8 mouse cellular contexts compared by ENCODE assay signal in genomic region chr5:129886271-129886670, GRCm38 (mm10). TPM values are rescaled to one million over a fixed set of nuclear protein-coding genes. Genes with fewer than 3 reads are reported as not detected.
DNase-seq lines count a peak whose midpoint lies in the region; ATAC-seq and TF ChIP-seq lines count a peak whose summit lies in the region.

No protein-coding gene starts in this region.

- TF ChIP-seq POLR2A in MEL (IDR thresholded peaks at IDR 0.05; ENCODE audit: control insufficient read depth in 1 of 2, insufficient read depth in 1 of 2, low read depth in 1 of 2, low read length in 2 of 2, poor library complexity in 1 of 2) = no peak

- WGBS in heart, embryonic 12.5 days = 25% methylated on average over 10 of the region's 10 CpGs
- WGBS in limb, embryonic 13.5 days = 38% methylated on average over 10 of the region's 10 CpGs
- 28% methylated on average over 10 of the region's 10 CpGs for WGBS in stomach, embryonic 14.5 days

- H3K4me3 ChIP-seq in heart, embryonic 12.5 days = peak overlapping the region; percentile 82
- peak overlapping the region; percentile 89 to 96 for H3K4me3 ChIP-seq in MEL (ENCODE audit: control insufficient read depth in 1 of 2, insufficient read depth in 1 of 2, low read depth in 2 of 2, low read length in 2 of 2)
- peak overlapping the region; percentile 73 for H3K4me3 ChIP-seq in erythroblast, embryonic 14.5 days (replicated peaks)
- H3K4me3 ChIP-seq in limb, embryonic 13.5 days = peak overlapping the region; percentile 91
- H3K4me3 ChIP-seq in stomach, embryonic 14.5 days (ENCODE audit: low read depth, low read length) = peak overlapping the region; percentile 59

- no peak for DNase-seq in heart, adult 8-10 months (ENCODE audit: low spot score)
- DNase-seq in MEL (ENCODE audit: low read depth, low spot score) = peak; percentile 81
- DNase-seq in layer of hippocampus, postnatal 36 days = no peak
- DNase-seq in lung, postnatal 4 days = no peak

- H3K9ac ChIP-seq in heart, embryonic 12.5 days = peak overlapping the region; percentile 93
- peak overlapping the region; percentile 84 for H3K9ac ChIP-seq in MEL (ENCODE audit: control insufficient read depth, low read depth, low read length, poor library complexity, severe bottlenecking)
- H3K9ac ChIP-seq in limb, embryonic 13.5 days = peak overlapping the region; percentile 92
- H3K9ac ChIP-seq in stomach, embryonic 14.5 days (replicated peaks; ENCODE audit: low read depth, low read length) = peak overlapping the region; percentile 66

- H3K9me3 ChIP-seq in heart, embryonic 12.5 days (replicated peaks) = no peaks in the 10 kb centered on the region
- no peaks in the 10 kb centered on the region for H3K9me3 ChIP-seq in MEL (replicated peaks; ENCODE audit: insufficient read depth, low read length)
- H3K9me3 ChIP-seq in erythroblast, embryonic 14.5 days (ENCODE audit: control insufficient read depth, low read length) = peaks cover 2% of the 10 kb centered on the region; the same call in 1 of the 2 replicates
- H3K9me3 ChIP-seq in limb, embryonic 13.5 days = no peaks in the 10 kb centered on the region
- no peaks in the 10 kb centered on the region for H3K9me3 ChIP-seq in stomach, embryonic 14.5 days (ENCODE audit: control insufficient read depth, low read depth, low read length)

- peak overlapping the region; percentile 90 for H3K4me2 ChIP-seq in heart, embryonic 12.5 days
- H3K4me2 ChIP-seq in limb, embryonic 13.5 days (replicated peaks) = peak overlapping the region; percentile 79
- peak overlapping the region; percentile 80 for H3K4me2 ChIP-seq in stomach, embryonic 14.5 days (replicated peaks; ENCODE audit: low read depth, low read length)

- H3K36me3 ChIP-seq in heart, embryonic 12.5 days = peaks cover 35% of the 10 kb centered on the region
- peaks cover 20% of the 10 kb centered on the region in 2 experiments for H3K36me3 ChIP-seq in MEL (ENCODE audit: control insufficient read depth in 1 of 2, insufficient read depth in 2 of 2, low read length in 2 of 2)
- peaks cover 38% of the 10 kb centered on the region for H3K36me3 ChIP-seq in erythroblast, embryonic 14.5 days (ENCODE audit: control insufficient read depth)
- H3K36me3 ChIP-seq in limb, embryonic 13.5 days = peaks cover 36% of the 10 kb centered on the region
- H3K36me3 ChIP-seq in stomach, embryonic 14.5 days (ENCODE audit: control insufficient read depth, insufficient read depth, low read length) = peaks cover 15% of the 10 kb centered on the region

- ATAC-seq in heart, embryonic 12.5 days (ENCODE audit: insufficient number of reproducible peaks, low FRiP score) = no peak
- no peak for ATAC-seq in limb, embryonic 13.5 days (ENCODE audit: low FRiP score, low read depth)
- ATAC-seq in stomach, embryonic 14.5 days (ENCODE audit: insufficient number of reproducible peaks, insufficient read depth, low FRiP score, low read depth) = no peak

- no peak for TF ChIP-seq RAD21 in MEL (IDR thresholded peaks at IDR 0.05; ENCODE audit: low read depth, low read length)

- peaks cover 26% of the 10 kb centered on the region for H3K79me2 ChIP-seq in MEL (ENCODE audit: control insufficient read depth, insufficient read depth, low read length, poor library complexity)

- H3K27ac ChIP-seq in heart, embryonic 12.5 days (ENCODE audit: poor library complexity, severe bottlenecking) = peak overlapping the region; percentile 96; the same call in 1 of the 2 replicates
- H3K27ac ChIP-seq in MEL (ENCODE audit: control insufficient read depth, low read depth, low read length) = peak overlapping the region; percentile 81
- no peak overlapping the region for H3K27ac ChIP-seq in limb, embryonic 13.5 days
- H3K27ac ChIP-seq in stomach, embryonic 14.5 days (ENCODE audit: low read length) = peak overlapping the region; percentile 88; the same call in 1 of the 2 replicates

- H3K4me1 ChIP-seq in heart, embryonic 12.5 days (replicated peaks) = peaks cover 13% of the 10 kb centered on the region
- H3K4me1 ChIP-seq in MEL (ENCODE audit: control insufficient read depth in 1 of 2, insufficient read depth in 2 of 2, low read length in 2 of 2) = peaks cover 3 to 6% of the 10 kb centered on the region in 2 experiments; a peak in 2 of 4 replicates
- H3K4me1 ChIP-seq in erythroblast, embryonic 14.5 days (ENCODE audit: control insufficient read depth) = peaks cover 25% of the 10 kb centered on the region
- peaks cover 17% of the 10 kb centered on the region for H3K4me1 ChIP-seq in limb, embryonic 13.5 days
- peaks cover 3% of the 10 kb centered on the region; the same call in 1 of the 2 replicates for H3K4me1 ChIP-seq in stomach, embryonic 14.5 days (ENCODE audit: control insufficient read depth, insufficient read depth, low read length)

- H3K27me3 ChIP-seq in heart, embryonic 12.5 days (replicated peaks) = no peaks in the 10 kb centered on the region
- no peaks in the 10 kb centered on the region for H3K27me3 ChIP-seq in MEL (ENCODE audit: control insufficient read depth in 1 of 2, insufficient read depth in 2 of 2, low read length in 2 of 2)
- no peaks in the 10 kb centered on the region for H3K27me3 ChIP-seq in erythroblast, embryonic 14.5 days (ENCODE audit: control insufficient read depth)
- H3K27me3 ChIP-seq in limb, embryonic 13.5 days = no peaks in the 10 kb centered on the region
- H3K27me3 ChIP-seq in stomach, embryonic 14.5 days (ENCODE audit: control insufficient read depth, insufficient read depth, low read length) = no peaks in the 10 kb centered on the region

- TF ChIP-seq EP300 in MEL (IDR thresholded peaks at IDR 0.05; ENCODE audit: low read depth in 1 of 2, low read length in 2 of 2) = no peak

- no peak for TF ChIP-seq CTCF in MEL (IDR thresholded peaks at IDR 0.05 in 2 of 3, conservative IDR thresholded peaks at IDR 0.05 in 1 of 3; ENCODE audit: control insufficient read depth in 1 of 3, insufficient read depth in 1 of 3, low read depth in 2 of 3, low read length in 3 of 3, poor library complexity in 1 of 3, severe bottlenecking in 1 of 3)

RNA-seq across cellular contexts. Expression of gene Chchd2, which starts 1.0 kb away (rescaled TPM):
- 738 and 776 TPM in 2 replicates for polyA plus RNA-seq in heart, embryonic 12.5 days (2016; fragmentation: Nextera tagmentation; extraction: Ambion mirVana)
- 1,000 to 10,000 TPM; 1,037 to 1,147 (median 1,095) TPM for total RNA-seq in heart, adult 8-10 months (2022)
- total RNA-seq in MEL (2012; rRNA removed) = 905 and 951 TPM in 2 replicates
- polyA plus RNA-seq in MEL (2012; ENCODE audit: insufficient read depth in 1 of 2, insufficient read length in 2 of 2, low read depth in 1 of 2, low replicate concordance in 2 of 2, missing spikeins in 1 of 2) = 100 to 1,000 TPM in 1 of 2 experiments, not detected in 1; 588 TPM
- polyA plus RNA-seq in erythroblast, embryonic 14.5 days (2012) = 80.6 and 90.6 TPM in 2 replicates
- 951 and 990 TPM in 2 replicates for polyA plus RNA-seq in limb, embryonic 13.5 days (2015; fragmentation: Nextera tagmentation; extraction: Ambion mirVana)
- 795 and 869 TPM in 2 replicates for polyA plus RNA-seq in stomach, embryonic 14.5 days (2014; fragmentation: Nextera tagmentation; extraction: Ambion mirVana)
- total RNA-seq in layer of hippocampus, postnatal 36 days (2021) = 100 to 1,000 TPM; 437 to 493 TPM

RNA-seq across cellular contexts. Expression of gene Zbed5, which starts 9.3 kb away (rescaled TPM):
- 3.5 and 4.5 TPM in 2 replicates for polyA plus RNA-seq in heart, embryonic 12.5 days (2016; fragmentation: Nextera tagmentation; extraction: Ambion mirVana)
- total RNA-seq in heart, adult 8-10 months (2022) = under 1 TPM; 0.19 to 0.47 (median 0.39) TPM
- 2.5 and 4.2 TPM in 2 replicates for total RNA-seq in MEL (2012; rRNA removed)
- 1 to 10 TPM in 1 of 2 experiments, not detected in 1; 4.0 TPM for polyA plus RNA-seq in MEL (2012; ENCODE audit: insufficient read depth in 1 of 2, insufficient read length in 2 of 2, low read depth in 1 of 2, low replicate concordance in 2 of 2, missing spikeins in 1 of 2)
- polyA plus RNA-seq in erythroblast, embryonic 14.5 days (2012) = 0.04 TPM in 1 of 2 replicates, not detected in the other
- 9.8 and 10.4 TPM in 2 replicates for polyA plus RNA-seq in limb, embryonic 13.5 days (2015; fragmentation: Nextera tagmentation; extraction: Ambion mirVana)
- polyA plus RNA-seq in stomach, embryonic 14.5 days (2014; fragmentation: Nextera tagmentation; extraction: Ambion mirVana) = 5.7 and 6.1 TPM in 2 replicates
- total RNA-seq in layer of hippocampus, postnatal 36 days (2021) = 1 to 10 TPM; 4.5 to 4.9 TPM

RNA-seq across cellular contexts. Expression of gene Phkg1, which starts 12.1 kb away (rescaled TPM):
- polyA plus RNA-seq in heart, embryonic 12.5 days (2016; fragmentation: Nextera tagmentation; extraction: Ambion mirVana) = 0.77 and 1.1 TPM in 2 replicates
- 10 to 100 TPM; 14.9 to 25.5 (median 21.2) TPM for total RNA-seq in heart, adult 8-10 months (2022)
- total RNA-seq in MEL (2012; rRNA removed) = 0.26 and 0.62 TPM in 2 replicates
- under 1 TPM in 1 of 2 experiments, not detected in 1; 0.72 TPM for polyA plus RNA-seq in MEL (2012; ENCODE audit: insufficient read depth in 1 of 2, insufficient read length in 2 of 2, low read depth in 1 of 2, low replicate concordance in 2 of 2, missing spikeins in 1 of 2)
- not detected in 2 replicates for polyA plus RNA-seq in erythroblast, embryonic 14.5 days (2012)
- polyA plus RNA-seq in limb, embryonic 13.5 days (2015; fragmentation: Nextera tagmentation; extraction: Ambion mirVana) = 0.32 and 0.36 TPM in 2 replicates
- polyA plus RNA-seq in stomach, embryonic 14.5 days (2014; fragmentation: Nextera tagmentation; extraction: Ambion mirVana) = not detected in 2 replicates
- 10 to 100 TPM; 23.0 to 23.1 TPM for total RNA-seq in layer of hippocampus, postnatal 36 days (2021)

RNA-seq across cellular contexts. Expression of gene Nupr1l, which starts 22.1 kb away (rescaled TPM):
- 2.0 and 2.3 TPM in 2 replicates for polyA plus RNA-seq in heart, embryonic 12.5 days (2016; fragmentation: Nextera tagmentation; extraction: Ambion mirVana)
- total RNA-seq in heart, adult 8-10 months (2022) = 1 to 10 TPM in 2 of 4 experiments, under 1 TPM in 2; 0.47 to 1.7 (median 1.0) TPM
- total RNA-seq in MEL (2012; rRNA removed) = 0.59 and 1.2 TPM in 2 replicates
- polyA plus RNA-seq in MEL (2012; ENCODE audit: insufficient read depth in 1 of 2, insufficient read length in 2 of 2, low read depth in 1 of 2, low replicate concordance in 2 of 2, missing spikeins in 1 of 2) = under 1 TPM in 1 of 2 experiments, not detected in 1; 0.88 TPM
- polyA plus RNA-seq in erythroblast, embryonic 14.5 days (2012) = not detected in 2 replicates
- 4.9 and 5.1 TPM in 2 replicates for polyA plus RNA-seq in limb, embryonic 13.5 days (2015; fragmentation: Nextera tagmentation; extraction: Ambion mirVana)
- polyA plus RNA-seq in stomach, embryonic 14.5 days (2014; fragmentation: Nextera tagmentation; extraction: Ambion mirVana) = 2.2 and 3.1 TPM in 2 replicates
- 1 to 10 TPM; 1.9 to 3.8 TPM for total RNA-seq in layer of hippocampus, postnatal 36 days (2021)

RNA-seq across cellular contexts. Expression of gene Sumf2, which starts 39.5 kb away (rescaled TPM):
- 40.7 and 42.4 TPM in 2 replicates for polyA plus RNA-seq in heart, embryonic 12.5 days (2016; fragmentation: Nextera tagmentation; extraction: Ambion mirVana)
- total RNA-seq in heart, adult 8-10 months (2022) = 10 to 100 TPM in 2 of 4 experiments, 1 to 10 TPM in 2; 5.9 to 11.7 (median 10.7) TPM
- total RNA-seq in MEL (2012; rRNA removed) = 32.9 and 33.2 TPM in 2 replicates
- polyA plus RNA-seq in MEL (2012; ENCODE audit: insufficient read depth in 1 of 2, insufficient read length in 2 of 2, low read depth in 1 of 2, low replicate concordance in 2 of 2, missing spikeins in 1 of 2) = 10 to 100 TPM in 1 of 2 experiments, not detected in 1; 35.8 TPM
- 0.97 and 1.0 TPM in 2 replicates for polyA plus RNA-seq in erythroblast, embryonic 14.5 days (2012)
- 79.8 and 85.3 TPM in 2 replicates for polyA plus RNA-seq in limb, embryonic 13.5 days (2015; fragmentation: Nextera tagmentation; extraction: Ambion mirVana)
- 45.3 and 51.4 TPM in 2 replicates for polyA plus RNA-seq in stomach, embryonic 14.5 days (2014; fragmentation: Nextera tagmentation; extraction: Ambion mirVana)
- 10 to 100 TPM; 20.4 to 21.5 TPM for total RNA-seq in layer of hippocampus, postnatal 36 days (2021)
